Comparison of ENCODE assay signal across 9 mouse cellular contexts in genomic region chr19:7295071-7295658, GRCm38 (mm10). TPM values are rescaled to one million over a fixed set of nuclear protein-coding genes. Genes with fewer than 3 reads are reported as not detected.
A peak's percentile ranks its signal among the peaks of the same experiment; 100 is the strongest.
DNase-seq lines count a peak whose midpoint lies in the region; ATAC-seq and TF ChIP-seq lines count a peak whose summit lies in the region.
"Had no signal": no experiment of that assay in that cellular context is flagged by ENCODE, and none has a peak within 500 bp of the region (broad histone marks: within the 10 kb centered on the region; RNA-seq: fewer than 3 reads in every experiment).

No protein-coding gene starts in this region.

- 75% methylated on average over 15 of the region's 15 CpGs for WGBS in forebrain, embryonic 10.5 days
- 75% methylated on average over 15 of the region's 15 CpGs for WGBS in forebrain, embryonic 11.5 days
- WGBS in forebrain, embryonic 12.5 days, result 84% methylated on average over 15 of the region's 15 CpGs

- H3K36me3 ChIP-seq in forebrain, embryonic 10.5 days (replicated peaks), result peaks cover 53% of the 10 kb centered on the region
- no peaks in the 10 kb centered on the region for H3K36me3 ChIP-seq in forebrain, embryonic 11.5 days (ENCODE audit: control insufficient read depth, insufficient read depth, low read length)
- H3K36me3 ChIP-seq in forebrain, embryonic 12.5 days (replicated peaks), result peaks cover 12% of the 10 kb centered on the region

- H3K4me2 ChIP-seq in forebrain, embryonic 11.5 days (ENCODE audit: low read depth, low read length, severe bottlenecking), result no peak overlapping the region
- no peak overlapping the region for H3K4me2 ChIP-seq in forebrain, embryonic 12.5 days
- H3K4me2 ChIP-seq: neural tube, embryonic 13.5 days had no signal

- no peak for TF ChIP-seq POLR2A in bone marrow macrophage, adult 2 months (IDR thresholded peaks at IDR 0.05; ENCODE audit: borderline replicate concordance, low read depth, low read length)

- no peaks in the 10 kb centered on the region for H3K9me3 ChIP-seq in forebrain, embryonic 10.5 days
- H3K9me3 ChIP-seq in forebrain, embryonic 11.5 days (ENCODE audit: control insufficient read depth, low read length), result no peaks in the 10 kb centered on the region
- H3K9me3 ChIP-seq in forebrain, embryonic 12.5 days, result no peaks in the 10 kb centered on the region
- H3K9me3 ChIP-seq: neural tube, embryonic 13.5 days had no signal

- no peak for DNase-seq in forebrain, embryonic 10.5 days (ENCODE audit: extremely low spot score, low spot score)
- no peak for DNase-seq in forebrain, embryonic 11.5 days (ENCODE audit: low spot score)
- peak; percentile 84 for DNase-seq in kidney, adult 9 months
- DNase-seq in lung, postnatal 14 days, result peak; percentile 61
- DNase-seq in thymus, postnatal 10 days (ENCODE audit: low spot score in 2 of 2), result peak; percentile 85 to 87
- DNase-seq in gastrocnemius, postnatal 10 days, result no peak

- H3K27ac ChIP-seq in forebrain, embryonic 10.5 days, result peak overlapping the region; percentile 72
- H3K27ac ChIP-seq in forebrain, embryonic 11.5 days (ENCODE audit: low read depth, low read length), result no peak overlapping the region
- no peak overlapping the region for H3K27ac ChIP-seq in bone marrow macrophage, adult 2 months (ENCODE audit: insufficient read depth, low read depth, low read length)
- no peak overlapping the region for H3K27ac ChIP-seq in forebrain, embryonic 12.5 days
- H3K27ac ChIP-seq: neural tube, embryonic 13.5 days had no signal

- no peaks in the 10 kb centered on the region for H3K27me3 ChIP-seq in forebrain, embryonic 10.5 days (ENCODE audit: poor library complexity, severe bottlenecking)
- no peaks in the 10 kb centered on the region for H3K27me3 ChIP-seq in forebrain, embryonic 11.5 days (ENCODE audit: control insufficient read depth, insufficient read depth, low read length)
- no peaks in the 10 kb centered on the region for H3K27me3 ChIP-seq in forebrain, embryonic 12.5 days
- H3K27me3 ChIP-seq: neural tube, embryonic 13.5 days had no signal

- no peak overlapping the region; the same call in 1 of the 2 replicates for H3K4me3 ChIP-seq in forebrain, embryonic 10.5 days
- no peak overlapping the region for H3K4me3 ChIP-seq in forebrain, embryonic 11.5 days (ENCODE audit: low read depth, low read length)
- H3K4me3 ChIP-seq in bone marrow macrophage, adult 2 months (ENCODE audit: insufficient read depth, low read length), result peak overlapping the region; percentile 17
- H3K4me3 ChIP-seq in forebrain, embryonic 12.5 days (replicated peaks), result no peak overlapping the region
- H3K4me3 ChIP-seq: neural tube, embryonic 13.5 days had no signal

- peaks cover 40% of the 10 kb centered on the region for H3K4me1 ChIP-seq in forebrain, embryonic 10.5 days
- H3K4me1 ChIP-seq in forebrain, embryonic 11.5 days (replicated peaks; ENCODE audit: control insufficient read depth, insufficient read depth, low read length), result 0 out of 2 replicates have a peak, but pooled peaks cover 4% of the 10 kb centered on the region
- peaks cover 41% of the 10 kb centered on the region for H3K4me1 ChIP-seq in bone marrow macrophage, adult 2 months (ENCODE audit: control insufficient read depth, insufficient read depth, low read length)
- H3K4me1 ChIP-seq in forebrain, embryonic 12.5 days, result peaks cover 22% of the 10 kb centered on the region

- no peak overlapping the region for H3K9ac ChIP-seq in forebrain, embryonic 11.5 days (ENCODE audit: low read length)
- no peak overlapping the region for H3K9ac ChIP-seq in forebrain, embryonic 12.5 days
- H3K9ac ChIP-seq: neural tube, embryonic 13.5 days had no signal

- no peak for ATAC-seq in forebrain, embryonic 11.5 days (replicated peaks; ENCODE audit: low FRiP score)
- no peak for ATAC-seq in forebrain, embryonic 12.5 days (ENCODE audit: low FRiP score)

- TF ChIP-seq CTCF in bone marrow macrophage, adult 2 months (IDR thresholded peaks at IDR 0.05; ENCODE audit: low read depth, low read length), result no peak

RNA-seq across cellular contexts. Expression of gene Rcor2, which starts 28.0 kb away (rescaled TPM):
- 61.7 and 64.0 TPM in 2 replicates for polyA plus RNA-seq in forebrain, embryonic 10.5 days (2016; fragmentation: Nextera tagmentation; extraction: Ambion mirVana)
- 62.8 and 72.4 TPM in 2 replicates for polyA plus RNA-seq in forebrain, embryonic 11.5 days (2014; fragmentation: Nextera tagmentation; extraction: Ambion mirVana)
- polyA plus RNA-seq in bone marrow macrophage, adult 2 months (2012; ENCODE audit: insufficient read depth, insufficient read length, missing spikeins), result 0.53 and 1.5 TPM in 2 replicates
- total RNA-seq in gastrocnemius, postnatal 10 days (2021), result 1 to 10 TPM; 8.2 to 9.1 TPM
- polyA plus RNA-seq in forebrain, embryonic 12.5 days (2016; fragmentation: Nextera tagmentation; extraction: Ambion mirVana), result 88.6 and 89.4 TPM in 2 replicates

RNA-seq across cellular contexts. Expression of gene Mark2, which starts 46.5 kb away (rescaled TPM):
- 38.2 and 41.4 TPM in 2 replicates for polyA plus RNA-seq in forebrain, embryonic 10.5 days (2016; fragmentation: Nextera tagmentation; extraction: Ambion mirVana)
- 61.2 and 62.0 TPM in 2 replicates for polyA plus RNA-seq in forebrain, embryonic 11.5 days (2014; fragmentation: Nextera tagmentation; extraction: Ambion mirVana)
- 57.8 and 69.2 TPM in 2 replicates for polyA plus RNA-seq in bone marrow macrophage, adult 2 months (2012; ENCODE audit: insufficient read depth, insufficient read length, missing spikeins)
- total RNA-seq in gastrocnemius, postnatal 10 days (2021), result 10 to 100 TPM; 38.2 to 45.8 TPM
- polyA plus RNA-seq in forebrain, embryonic 12.5 days (2016; fragmentation: Nextera tagmentation; extraction: Ambion mirVana), result 47.6 and 53.5 TPM in 2 replicates

RNA-seq across cellular contexts. Expression of gene Naa40, which starts 54.2 kb away (rescaled TPM):
- polyA plus RNA-seq in forebrain, embryonic 10.5 days (2016; fragmentation: Nextera tagmentation; extraction: Ambion mirVana), result 106 and 107 TPM in 2 replicates
- polyA plus RNA-seq in forebrain, embryonic 11.5 days (2014; fragmentation: Nextera tagmentation; extraction: Ambion mirVana), result 106 and 107 TPM in 2 replicates
- polyA plus RNA-seq in bone marrow macrophage, adult 2 months (2012; ENCODE audit: insufficient read depth, insufficient read length, missing spikeins), result 26.0 and 27.4 TPM in 2 replicates
- total RNA-seq in gastrocnemius, postnatal 10 days (2021), result 10 to 100 TPM; 12.5 to 15.9 TPM
- 90.0 and 92.2 TPM in 2 replicates for polyA plus RNA-seq in forebrain, embryonic 12.5 days (2016; fragmentation: Nextera tagmentation; extraction: Ambion mirVana)

Comparison
In these comparisons a context has a peak if more than half of its experiments do, and no peak if none do; other contexts are left out.
1. DNase-seq: peak in kidney, adult 9 months (single experiment), lung, postnatal 14 days (single experiment) and thymus, postnatal 10 days (2 of 2); none in forebrain, embryonic 10.5 days (single experiment), forebrain, embryonic 11.5 days (single experiment) and gastrocnemius, postnatal 10 days (single experiment).
2. RNA of gene Rcor2, which starts 28.0 kb away (polyA plus RNA-seq): 88.6 to 89.4 TPM in forebrain, embryonic 12.5 days, 61.7 to 64.0 TPM in forebrain, embryonic 10.5 days and 62.8 to 72.4 TPM in forebrain, embryonic 11.5 days; 0.53 to 1.5 TPM in bone marrow macrophage, adult 2 months; every median in the first group is over 10 times any median in the second.